Mouse (Mus musculus): ENCODE measurements around the gene Gpr3. TPM values are rescaled to one million over a fixed set of nuclear protein-coding genes. Genes with fewer than 3 reads are reported as not detected.
A peak's percentile ranks its signal among the peaks of the same experiment; 100 is the strongest.

The Gpr3 gene
- polyA plus RNA-seq, 1 experiment from 2014 or later = not detected

DNA sequence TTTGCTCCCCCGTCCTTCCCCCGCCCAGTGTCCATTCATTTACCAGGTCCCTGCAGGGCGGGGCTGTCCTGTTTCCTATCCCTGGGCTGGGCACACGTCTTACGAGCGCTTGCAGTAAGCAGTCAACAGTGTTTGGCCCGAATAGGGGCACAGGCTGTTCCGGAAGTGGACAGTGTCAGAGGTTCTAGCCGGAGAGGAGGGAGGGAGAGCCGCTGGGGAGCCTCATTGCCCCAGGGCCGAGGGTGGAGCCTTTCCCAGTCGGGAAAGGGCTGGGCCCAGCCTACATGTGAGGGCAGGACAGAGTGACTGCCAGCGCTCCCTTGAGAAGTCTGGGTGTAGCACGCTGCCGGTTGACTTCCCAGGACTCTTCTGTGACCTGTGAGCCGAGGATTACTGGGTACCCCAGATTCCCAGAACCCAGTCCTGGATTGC is 28.2 kb upstream of the Gpr3 start, which contains the start of gene Map3k6:
Gene Map3k6, plus strand, starts transcription at position 329 of the 432 bp plus-strand sequence.
- H3K27me3 ChIP-seq (replicated peaks; ENCODE audit: control insufficient read depth, insufficient read depth, low read length) = peaks cover 3% of the 10 kb centered on the region; the same call in 1 of the 2 replicates
- no peaks in the 10 kb centered on the region for H3K36me3 ChIP-seq (ENCODE audit: control insufficient read depth, insufficient read depth)
- H3K4me3 ChIP-seq (ENCODE audit: low read depth, low read length) = peak within 1 kb of the TSS; percentile 57
- peak within 1 kb of the TSS; percentile 84 for H3K27ac ChIP-seq (ENCODE audit: low read depth, low read length)
- no peak for TF ChIP-seq CTCF (IDR thresholded peaks at IDR 0.05; ENCODE audit: low read depth)
- H3K9ac ChIP-seq (ENCODE audit: low read depth, low read length) = peak within 1 kb of the TSS; percentile 53
- no peaks in the 10 kb centered on the region for H3K4me1 ChIP-seq (replicated peaks; ENCODE audit: control insufficient read depth, insufficient read depth, low read length)
- whole genome bisulfite sequencing = 6% methylated on average over 16 of the region's 16 CpGs
- H3K9me3 ChIP-seq (ENCODE audit: control insufficient read depth) = no peaks in the 10 kb centered on the region
- peak; percentile 50 for ATAC-seq
- peak within 1 kb of the TSS; percentile 98 for H3K4me2 ChIP-seq (replicated peaks; ENCODE audit: low read depth)

- no peaks in the 10 kb centered on the region for H3K36me3 ChIP-seq (ENCODE audit: control insufficient read depth, insufficient read depth)
- ATAC-seq = no peak
- TF ChIP-seq CTCF (IDR thresholded peaks at IDR 0.05; ENCODE audit: low read depth) = no peak
- WGBS = 57% methylated on average over 4 of the region's 4 CpGs
- H3K9me3 ChIP-seq (ENCODE audit: control insufficient read depth) = no peaks in the 10 kb centered on the region
- H3K4me1 ChIP-seq (replicated peaks; ENCODE audit: control insufficient read depth, insufficient read depth, low read length) = no peaks in the 10 kb centered on the region
- H3K27me3 ChIP-seq (replicated peaks; ENCODE audit: control insufficient read depth, insufficient read depth, low read length) = peaks cover 3% of the 10 kb centered on the region; the same call in 1 of the 2 replicates
- H3K9ac ChIP-seq (ENCODE audit: low read depth, low read length) = no peak overlapping the region
- no peak overlapping the region for H3K27ac ChIP-seq (ENCODE audit: low read depth, low read length)
- no peak overlapping the region for H3K4me2 ChIP-seq (replicated peaks; ENCODE audit: low read depth)
- no peak overlapping the region for H3K4me3 ChIP-seq (ENCODE audit: low read depth, low read length)
These were observed 25.6 kb upstream of the Gpr3 start for GRCm38 (mm10) chr4:133237911-133238310.

DNA sequence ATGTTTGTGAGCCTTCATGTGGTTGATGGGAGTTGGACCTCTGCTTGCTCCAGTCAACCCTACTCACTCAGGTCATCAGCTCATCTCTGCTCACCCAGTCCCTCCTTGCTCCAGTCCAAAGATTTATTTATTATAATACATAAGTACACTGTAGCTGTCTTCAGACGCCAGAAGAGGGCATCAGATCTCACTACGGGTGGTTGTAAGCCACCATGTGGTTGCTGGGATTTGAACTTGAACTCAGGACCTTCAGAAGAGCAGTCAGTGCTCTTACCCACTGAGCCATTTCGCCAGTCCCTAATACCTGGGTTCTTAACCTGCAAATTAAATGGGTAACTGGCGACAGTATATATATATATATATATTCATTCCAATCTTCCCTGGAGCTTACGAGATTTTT is 23.1 kb upstream of the Gpr3 start:
- Histone ChIP-seq H3K4me3 (ENCODE audit: low read depth, low read length) (no peak overlapping the region), H3K4me2 (replicated peaks; ENCODE audit: low read depth) (no peak overlapping the region), H3K36me3 (ENCODE audit: control insufficient read depth, insufficient read depth) (no peaks in the 10 kb centered on the region), H3K4me1 (replicated peaks; ENCODE audit: control insufficient read depth, insufficient read depth, low read length) (no peaks in the 10 kb centered on the region), H3K9ac (ENCODE audit: low read depth, low read length) (no peak overlapping the region), H3K27me3 (replicated peaks; ENCODE audit: control insufficient read depth, insufficient read depth, low read length) (peaks cover 3% of the 10 kb centered on the region; the same call in 1 of the 2 replicates), H3K27ac (ENCODE audit: low read depth, low read length) (no peak overlapping the region), H3K9me3 (ENCODE audit: control insufficient read depth) (no peaks in the 10 kb centered on the region)
- no peak for ATAC-seq
- WGBS = 84% methylated on average over 5 of the region's 5 CpGs
- 0 out of 2 replicates have a peak, but pooled peaks have one; percentile 15 for TF ChIP-seq CTCF (IDR thresholded peaks at IDR 0.05; ENCODE audit: low read depth)

DNA sequence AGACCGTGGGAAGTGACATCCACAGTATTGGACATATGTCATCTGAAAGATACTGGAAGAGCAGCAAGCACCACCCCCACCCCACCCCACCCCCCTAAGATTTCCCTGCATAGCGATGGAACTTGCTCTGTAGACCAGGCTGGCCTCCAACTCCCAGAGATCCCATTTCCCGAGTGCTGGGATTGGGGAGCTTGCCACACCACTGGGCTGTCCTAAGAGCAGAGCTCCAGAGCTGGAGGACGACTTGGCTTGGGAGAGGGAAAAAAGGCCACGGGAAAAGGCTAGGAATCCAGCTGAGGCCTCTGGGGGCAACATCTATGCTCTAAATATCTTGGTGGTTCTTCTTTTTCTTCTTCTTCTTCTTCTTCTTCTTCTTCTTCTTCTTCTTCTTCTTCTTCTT is 22.4 kb upstream of the Gpr3 start:
- ATAC-seq = no peak
- no peak overlapping the region for H3K4me2 ChIP-seq (replicated peaks; ENCODE audit: low read depth)
- H3K4me3 ChIP-seq (ENCODE audit: low read depth, low read length) = no peak overlapping the region
- no peaks in the 10 kb centered on the region for H3K4me1 ChIP-seq (replicated peaks; ENCODE audit: control insufficient read depth, insufficient read depth, low read length)
- no peaks in the 10 kb centered on the region for H3K9me3 ChIP-seq (ENCODE audit: control insufficient read depth)
- H3K9ac ChIP-seq (ENCODE audit: low read depth, low read length) = no peak overlapping the region
- no peak for TF ChIP-seq CTCF (IDR thresholded peaks at IDR 0.05; ENCODE audit: low read depth)
- peaks cover 3% of the 10 kb centered on the region; the same call in 1 of the 2 replicates for H3K27me3 ChIP-seq (replicated peaks; ENCODE audit: control insufficient read depth, insufficient read depth, low read length)
- no peaks in the 10 kb centered on the region for H3K36me3 ChIP-seq (ENCODE audit: control insufficient read depth, insufficient read depth)
- no peak overlapping the region for H3K27ac ChIP-seq (ENCODE audit: low read depth, low read length)
- 60% methylated on average over 5 of the region's 5 CpGs for WGBS

GRCm38 (mm10) chr4:133233285-133233976 is 21.1 kb upstream of the Gpr3 start:
- no peak for ATAC-seq
- Histone ChIP-seq H3K36me3 (ENCODE audit: control insufficient read depth, insufficient read depth) (no peaks in the 10 kb centered on the region), H3K27me3 (replicated peaks; ENCODE audit: control insufficient read depth, insufficient read depth, low read length) (peaks cover 3% of the 10 kb centered on the region; the same call in 1 of the 2 replicates), H3K9me3 (ENCODE audit: control insufficient read depth) (no peaks in the 10 kb centered on the region), H3K4me3 (ENCODE audit: low read depth, low read length) (no peak overlapping the region), H3K4me1 (replicated peaks; ENCODE audit: control insufficient read depth, insufficient read depth, low read length) (no peaks in the 10 kb centered on the region), H3K4me2 (replicated peaks; ENCODE audit: low read depth) (no peak overlapping the region), H3K27ac (ENCODE audit: low read depth, low read length) (no peak overlapping the region), H3K9ac (ENCODE audit: low read depth, low read length) (no peak overlapping the region)
- TF ChIP-seq CTCF (IDR thresholded peaks at IDR 0.05; ENCODE audit: low read depth) = peak; percentile 79
- 34% methylated on average over 10 of the region's 10 CpGs for WGBS

DNA sequence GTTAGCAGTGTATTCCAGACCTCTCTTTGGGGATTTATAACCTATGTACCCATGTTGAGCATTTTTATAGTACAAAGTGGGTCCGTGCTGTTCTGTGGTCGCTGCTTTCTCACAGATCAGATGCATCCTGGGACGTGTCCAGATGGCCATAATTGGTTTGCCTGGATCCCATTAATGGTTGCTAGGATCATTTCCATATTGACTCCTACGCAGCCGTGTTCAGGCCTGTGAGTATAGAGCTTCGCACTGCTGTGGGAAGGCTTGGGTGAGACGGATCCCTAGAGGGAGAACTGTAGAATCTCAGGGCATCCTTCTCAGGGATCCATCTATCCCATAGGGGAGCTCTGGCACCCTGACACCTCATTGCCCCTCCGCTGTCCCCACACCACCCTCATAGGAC is 17.2 kb upstream of the Gpr3 start:
- Histone ChIP-seq H3K9ac (ENCODE audit: low read depth, low read length) (no peak overlapping the region), H3K27me3 (replicated peaks; ENCODE audit: control insufficient read depth, insufficient read depth, low read length) (no peaks in the 10 kb centered on the region), H3K36me3 (ENCODE audit: control insufficient read depth, insufficient read depth) (no peaks in the 10 kb centered on the region), H3K4me1 (replicated peaks; ENCODE audit: control insufficient read depth, insufficient read depth, low read length) (no peaks in the 10 kb centered on the region), H3K9me3 (ENCODE audit: control insufficient read depth) (no peaks in the 10 kb centered on the region), H3K4me3 (ENCODE audit: low read depth, low read length) (no peak overlapping the region), H3K27ac (ENCODE audit: low read depth, low read length) (no peak overlapping the region), H3K4me2 (replicated peaks; ENCODE audit: low read depth) (no peak overlapping the region)
- WGBS = 80% methylated on average over 8 of the region's 8 CpGs
- ATAC-seq = no peak
- TF ChIP-seq CTCF (IDR thresholded peaks at IDR 0.05; ENCODE audit: low read depth) = no peak
